Mouse (Mus musculus): ENCODE measurements around the gene Pum1. TPM values are rescaled to one million over a fixed set of nuclear protein-coding genes. Genes with fewer than 3 reads are reported as not detected.
"Not testable (repeated sequence)": the region's sequence is repeated elsewhere in the genome, so short reads cannot be mapped to it uniquely, and the experiment has no call there.

The Pum1 gene
- polyA plus RNA-seq, 1 experiment from 2014 or later: 106 TPM

DNA sequence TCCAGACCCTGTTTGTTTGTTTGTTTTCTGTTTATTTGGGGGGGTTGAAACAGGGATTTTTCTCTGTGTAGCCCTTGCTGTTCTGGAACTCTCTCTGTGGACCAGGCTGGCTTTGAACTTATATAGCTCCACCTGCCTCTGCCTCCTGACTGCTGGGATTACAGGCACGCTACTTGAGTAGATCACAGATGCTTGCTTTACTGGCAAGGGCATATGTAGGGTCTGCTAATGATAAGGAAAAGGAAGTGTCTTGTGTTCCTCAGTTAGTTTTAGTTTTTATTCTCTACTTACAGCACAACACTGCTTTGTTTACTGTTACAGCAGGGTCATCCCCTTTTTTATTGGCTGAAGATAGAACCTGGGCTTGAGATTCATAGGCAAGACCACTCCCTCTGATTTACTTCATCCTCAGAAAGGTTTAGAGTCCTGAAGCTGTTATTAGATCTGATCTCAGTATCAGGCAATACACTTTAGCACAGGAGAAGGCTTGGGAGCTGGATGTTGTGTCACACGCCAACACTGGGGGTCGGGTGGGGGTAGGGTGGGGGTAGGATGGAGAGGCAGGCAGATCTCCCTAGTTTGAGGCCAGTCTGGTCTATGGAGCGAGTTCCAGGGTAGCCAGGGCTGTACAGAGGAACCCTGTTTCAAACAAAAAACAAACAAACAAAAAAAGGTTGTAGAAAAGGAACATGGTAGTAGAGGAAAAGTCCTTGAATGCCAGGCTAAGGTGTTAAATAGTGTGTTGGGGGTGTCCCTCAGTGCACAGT, 8.1 kb downstream of the Pum1 start:
- no peak for ATAC-seq (ENCODE audit: low FRiP score, low read depth)
- Histone ChIP-seq H3K27me3 (replicated peaks) (no peaks in the 10 kb centered on the region), H3K9ac (no peak overlapping the region), H3K4me3 (no peak overlapping the region), H3K4me2 (replicated peaks) (no peak overlapping the region), H3K27ac (no peak overlapping the region), H3K4me1 (peaks cover 22% of the 10 kb centered on the region), H3K36me3 (peaks cover 53% of the 10 kb centered on the region), H3K9me3 (no peaks in the 10 kb centered on the region)
- WGBS: 94% methylated on average over 4 of the region's 4 CpGs

DNA sequence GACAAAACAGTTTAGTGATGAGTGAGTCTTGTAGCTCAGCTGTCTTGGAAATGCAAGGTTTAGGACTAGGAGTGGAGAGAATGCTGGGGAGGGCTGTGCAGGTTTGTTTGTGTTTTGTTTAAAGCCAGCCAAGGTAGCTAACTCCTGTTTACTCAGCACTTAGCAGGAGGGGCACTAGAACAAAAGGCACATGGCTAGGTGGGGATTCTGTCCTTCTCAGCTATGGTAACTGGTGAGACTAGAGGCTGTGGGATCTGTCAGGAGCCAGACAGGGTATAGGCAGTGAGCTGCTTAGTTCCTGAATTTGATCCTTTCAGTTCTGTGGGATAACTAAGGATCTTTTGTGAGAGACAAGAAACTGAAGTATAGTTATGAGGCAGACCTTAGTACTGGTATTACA, 9.0 kb downstream of the Pum1 start:
- no peak overlapping the region for H3K4me3 ChIP-seq
- no peaks in the 10 kb centered on the region for H3K27me3 ChIP-seq (replicated peaks)
- H3K9me3 ChIP-seq: no peaks in the 10 kb centered on the region
- no peak for ATAC-seq (ENCODE audit: low FRiP score, low read depth)
- peaks cover 57% of the 10 kb centered on the region for H3K36me3 ChIP-seq
- H3K9ac ChIP-seq: no peak overlapping the region
- H3K27ac ChIP-seq: no peak overlapping the region
- H3K4me1 ChIP-seq: peaks cover 19% of the 10 kb centered on the region
- H3K4me2 ChIP-seq (replicated peaks): no peak overlapping the region

DNA sequence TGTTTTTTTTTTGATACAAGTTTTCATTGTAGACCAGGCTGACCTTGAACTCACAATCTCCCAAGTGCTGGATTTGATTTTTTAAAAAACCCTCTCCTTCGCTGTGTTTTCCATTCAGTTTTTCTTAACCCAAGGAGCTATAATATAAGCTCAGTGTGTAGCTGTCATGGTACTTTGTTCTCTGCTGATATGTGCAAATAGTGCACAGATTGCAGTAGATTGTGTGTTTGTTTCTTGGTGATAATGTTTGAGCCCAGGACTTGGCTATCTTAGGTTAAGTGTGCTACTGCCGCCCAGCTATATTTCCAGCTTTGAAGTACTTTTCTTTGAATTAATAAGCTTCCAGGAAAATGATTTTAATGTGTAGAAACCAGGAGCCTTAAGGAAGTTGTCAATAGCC, 13.6 kb downstream of the Pum1 start:
- H3K4me1 ChIP-seq: no peaks in the 10 kb centered on the region
- ATAC-seq (ENCODE audit: low FRiP score, low read depth): no peak
- H3K4me3 ChIP-seq: no peak overlapping the region
- H3K9me3 ChIP-seq: no peaks in the 10 kb centered on the region
- WGBS: 97% methylated on average over 2 of the region's 2 CpGs
- H3K9ac ChIP-seq: no peak overlapping the region
- peaks cover 63% of the 10 kb centered on the region for H3K36me3 ChIP-seq
- H3K27me3 ChIP-seq (replicated peaks): no peaks in the 10 kb centered on the region
- no peak overlapping the region for H3K27ac ChIP-seq
- no peak overlapping the region for H3K4me2 ChIP-seq (replicated peaks)

DNA sequence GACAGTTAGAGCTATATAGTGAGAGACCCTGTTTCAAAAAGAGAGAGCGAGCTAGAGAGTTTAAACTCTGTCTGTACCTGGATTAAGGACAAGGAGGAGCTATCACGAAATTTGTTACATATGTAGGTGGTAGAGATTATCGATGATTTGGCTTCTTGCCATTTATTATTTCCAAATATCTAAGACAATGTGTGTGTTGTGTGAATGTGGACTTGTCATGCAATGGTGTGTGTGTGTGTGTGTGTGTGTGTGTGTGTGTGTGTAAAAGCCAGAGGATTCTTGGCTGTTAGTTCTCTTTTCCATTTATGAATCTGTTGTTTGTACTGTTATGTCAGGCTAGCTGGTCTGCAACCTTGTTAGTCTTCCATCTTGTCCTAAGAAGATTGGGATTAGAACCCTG, 15.0 kb downstream of the Pum1 start:
- Histone ChIP-seq H3K9ac (no peak overlapping the region), H3K4me3 (no peak overlapping the region), H3K4me2 (replicated peaks) (no peak overlapping the region), H3K27me3 (replicated peaks) (no peaks in the 10 kb centered on the region), H3K27ac (no peak overlapping the region), H3K9me3 (no peaks in the 10 kb centered on the region), H3K36me3 (peaks cover 62% of the 10 kb centered on the region), H3K4me1 (no peaks in the 10 kb centered on the region)
- 93% methylated on average over 3 of the region's 3 CpGs for WGBS
- ATAC-seq (ENCODE audit: low FRiP score, low read depth): no peak

DNA sequence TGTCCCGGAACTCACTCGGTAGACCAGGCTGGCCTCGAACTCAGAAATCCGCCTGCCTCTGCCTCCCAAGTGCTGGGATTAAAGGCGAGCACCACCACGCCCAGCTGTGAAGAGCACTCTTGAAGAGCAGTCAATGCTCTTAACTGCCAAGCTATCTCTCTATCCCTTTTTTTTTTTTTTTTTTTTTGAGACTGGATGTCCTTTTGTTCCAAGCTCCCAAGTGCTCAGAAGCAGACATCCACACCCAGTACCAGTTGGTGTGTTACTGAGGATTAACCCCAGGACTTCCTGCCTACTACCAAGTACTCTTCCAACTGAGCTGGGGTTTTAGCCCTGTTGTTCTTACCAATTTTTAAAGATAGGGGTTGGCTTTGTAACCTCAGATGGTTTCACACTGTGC, 17.6 kb downstream of the Pum1 start:
- Histone ChIP-seq H3K9me3 (no peaks in the 10 kb centered on the region), H3K27me3 (replicated peaks) (no peaks in the 10 kb centered on the region), H3K27ac (no peak overlapping the region), H3K4me2 (replicated peaks) (no peak overlapping the region), H3K36me3 (peaks cover 49% of the 10 kb centered on the region), H3K4me1 (no peaks in the 10 kb centered on the region), H3K4me3 (no peak overlapping the region), H3K9ac (no peak overlapping the region)
- WGBS: 97% methylated on average over 6 of the region's 6 CpGs
- ATAC-seq (ENCODE audit: low FRiP score, low read depth): no peak

DNA sequence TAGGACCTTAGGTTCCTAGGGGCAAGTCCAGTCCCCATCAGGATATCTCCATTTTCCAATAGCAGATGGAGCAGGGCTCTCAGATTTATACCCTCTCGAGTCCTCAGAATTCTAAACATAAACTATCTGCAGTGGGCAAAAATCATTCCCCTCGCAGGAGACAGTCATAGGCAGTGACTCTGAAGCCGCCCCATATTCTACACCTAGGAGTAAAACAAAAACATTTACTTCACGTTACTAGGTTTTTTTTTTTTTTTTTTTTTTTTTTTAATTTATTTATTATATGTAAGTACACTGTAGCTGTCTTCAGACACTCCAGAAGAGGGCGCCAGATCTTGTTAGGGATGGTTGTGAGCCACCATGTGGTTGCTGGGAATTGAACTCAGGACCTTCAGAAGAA, 19.9 kb downstream of the Pum1 start:
- H3K4me3 ChIP-seq; H3K9ac ChIP-seq; H3K27ac ChIP-seq; H3K4me2 ChIP-seq (replicated peaks); H3K27me3 ChIP-seq (replicated peaks); H3K4me1 ChIP-seq; ATAC-seq (ENCODE audit: low FRiP score, low read depth); H3K9me3 ChIP-seq: not testable (repeated sequence)
- WGBS: 96% methylated on average over 5 of the region's 5 CpGs
- peaks cover 43% of the 10 kb centered on the region for H3K36me3 ChIP-seq

DNA sequence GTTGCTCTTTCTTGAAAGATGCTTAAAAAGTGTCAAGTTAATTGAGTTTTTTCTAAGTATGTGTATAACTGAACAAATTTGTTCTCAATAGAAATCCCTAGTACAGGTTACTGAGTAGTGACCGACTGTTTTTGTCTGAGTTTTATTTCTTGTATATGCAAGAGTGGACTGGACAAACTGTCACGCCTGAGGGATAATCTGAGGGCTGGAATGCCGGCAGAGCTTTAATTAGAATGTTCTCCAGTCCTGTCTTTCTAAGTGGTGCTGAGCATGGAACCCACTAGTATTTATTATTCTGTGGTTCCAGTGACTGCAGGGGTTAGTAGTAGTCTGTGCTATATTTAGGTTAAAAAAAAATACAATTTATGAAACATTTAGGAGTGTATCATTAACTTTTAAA, 30.8 kb downstream of the Pum1 start:
- no peak overlapping the region for H3K27ac ChIP-seq
- H3K4me3 ChIP-seq: no peak overlapping the region
- no peak overlapping the region for H3K4me2 ChIP-seq (replicated peaks)
- no peaks in the 10 kb centered on the region for H3K36me3 ChIP-seq
- 90% methylated on average over 3 of the region's 3 CpGs for WGBS
- ATAC-seq (ENCODE audit: low FRiP score, low read depth): no peak
- no peaks in the 10 kb centered on the region for H3K9me3 ChIP-seq
- H3K27me3 ChIP-seq (replicated peaks): no peaks in the 10 kb centered on the region
- H3K9ac ChIP-seq: no peak overlapping the region
- H3K4me1 ChIP-seq: no peaks in the 10 kb centered on the region

DNA sequence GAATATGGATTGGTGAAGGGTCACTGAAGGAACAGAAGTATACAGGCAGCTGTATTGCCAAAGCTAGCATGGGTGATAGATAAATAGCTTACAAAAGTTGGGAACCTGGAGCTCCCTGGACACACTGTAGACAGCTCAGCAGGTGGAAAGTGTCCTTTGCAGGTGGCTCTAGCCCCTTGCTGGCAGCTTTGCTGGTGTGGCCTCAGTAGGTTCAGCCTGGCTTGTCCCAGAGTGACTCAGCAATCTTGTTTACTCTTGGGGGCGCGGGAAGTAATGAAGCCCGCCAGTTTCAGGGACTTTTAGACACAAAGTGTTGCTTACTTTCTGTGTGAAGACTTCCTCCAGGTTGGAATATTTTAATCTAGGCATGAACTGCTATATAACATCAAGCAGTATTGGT, 31.9 kb downstream of the Pum1 start:
- H3K36me3 ChIP-seq: no peaks in the 10 kb centered on the region
- H3K4me1 ChIP-seq: no peaks in the 10 kb centered on the region
- ATAC-seq (ENCODE audit: low FRiP score, low read depth): no peak
- H3K9me3 ChIP-seq: no peaks in the 10 kb centered on the region
- H3K27me3 ChIP-seq (replicated peaks): no peaks in the 10 kb centered on the region
- no peak overlapping the region for H3K9ac ChIP-seq
- H3K4me3 ChIP-seq: no peak overlapping the region
- 87% methylated on average over 3 of the region's 3 CpGs for WGBS
- no peak overlapping the region for H3K4me2 ChIP-seq (replicated peaks)
- no peak overlapping the region for H3K27ac ChIP-seq

DNA sequence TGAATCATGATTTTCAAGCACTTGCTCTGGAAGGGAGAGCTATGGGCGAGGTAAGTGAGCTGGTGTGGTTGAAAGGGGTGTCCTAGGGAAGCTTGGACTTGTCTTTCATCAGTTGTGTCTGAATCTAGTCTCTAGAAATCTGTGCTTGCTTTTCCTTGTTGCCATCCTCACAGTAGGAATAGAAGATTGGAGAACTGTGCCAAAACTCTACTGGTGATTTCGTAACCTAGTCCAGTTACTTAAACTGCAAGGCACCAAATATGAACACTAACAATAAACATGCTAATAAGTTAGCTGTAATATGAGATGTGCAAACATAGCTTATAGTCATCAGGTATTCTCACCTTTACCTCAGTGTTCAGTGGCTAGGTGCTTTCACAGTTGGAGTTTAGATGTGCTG, 37.9 kb downstream of the Pum1 start:
- no peak overlapping the region for H3K4me2 ChIP-seq (replicated peaks)
- H3K36me3 ChIP-seq: peaks cover 33% of the 10 kb centered on the region

DNA sequence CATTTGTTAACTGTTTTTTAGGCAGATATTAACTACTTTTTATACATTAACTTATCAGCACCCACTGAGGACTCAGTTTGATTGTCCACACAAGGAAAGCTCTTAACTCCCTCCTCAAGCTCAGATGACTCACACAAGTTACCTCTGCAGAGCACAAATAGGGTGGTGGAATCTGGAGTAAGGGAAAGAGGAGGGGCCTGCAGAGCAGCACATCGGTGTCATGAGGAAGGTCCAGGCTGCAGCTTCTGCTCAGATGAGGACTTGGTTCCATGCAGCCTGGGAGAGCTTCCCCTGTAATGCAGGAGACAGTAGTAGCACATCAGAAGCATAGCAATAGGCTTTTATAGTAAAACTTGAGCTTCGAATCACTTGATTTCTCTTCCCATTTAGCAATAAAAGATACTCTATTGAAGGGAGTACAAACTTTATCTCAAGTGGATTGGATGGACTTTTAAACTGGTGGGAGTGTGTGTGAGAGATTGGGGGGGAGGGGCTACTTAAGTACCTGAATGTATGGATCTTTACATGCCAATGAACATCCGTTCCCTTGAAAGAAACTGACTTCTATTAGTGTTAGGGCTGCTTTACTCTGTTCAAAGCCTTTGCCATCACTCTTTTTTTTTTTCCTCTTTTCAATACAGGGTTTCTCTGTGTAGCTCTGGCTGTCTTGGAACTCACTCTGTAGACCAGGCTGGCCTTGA, 39.9 kb downstream of the Pum1 start:
- WGBS: 95% methylated on average over 3 of the region's 3 CpGs
- no peak overlapping the region for H3K4me3 ChIP-seq
- ATAC-seq (ENCODE audit: low FRiP score, low read depth): no peak
- H3K9me3 ChIP-seq: no peaks in the 10 kb centered on the region
- no peaks in the 10 kb centered on the region for H3K4me1 ChIP-seq
- H3K9ac ChIP-seq: no peak overlapping the region
- H3K27ac ChIP-seq: no peak overlapping the region
- no peaks in the 10 kb centered on the region for H3K27me3 ChIP-seq (replicated peaks)
- no peak overlapping the region for H3K4me2 ChIP-seq (replicated peaks)
- H3K36me3 ChIP-seq: peaks cover 33% of the 10 kb centered on the region

More for the DNA sequence above, 37.9 kb downstream of the Pum1 start:
- no peak overlapping the region for H3K4me3 ChIP-seq
- H3K9ac ChIP-seq: no peak overlapping the region
- H3K4me1 ChIP-seq: no peaks in the 10 kb centered on the region
- H3K27ac ChIP-seq: no peak overlapping the region
- no peaks in the 10 kb centered on the region for H3K9me3 ChIP-seq
- ATAC-seq (ENCODE audit: low FRiP score, low read depth): no peak
- 92% methylated on average over 2 of the region's 2 CpGs for WGBS
- no peaks in the 10 kb centered on the region for H3K27me3 ChIP-seq (replicated peaks)

DNA sequence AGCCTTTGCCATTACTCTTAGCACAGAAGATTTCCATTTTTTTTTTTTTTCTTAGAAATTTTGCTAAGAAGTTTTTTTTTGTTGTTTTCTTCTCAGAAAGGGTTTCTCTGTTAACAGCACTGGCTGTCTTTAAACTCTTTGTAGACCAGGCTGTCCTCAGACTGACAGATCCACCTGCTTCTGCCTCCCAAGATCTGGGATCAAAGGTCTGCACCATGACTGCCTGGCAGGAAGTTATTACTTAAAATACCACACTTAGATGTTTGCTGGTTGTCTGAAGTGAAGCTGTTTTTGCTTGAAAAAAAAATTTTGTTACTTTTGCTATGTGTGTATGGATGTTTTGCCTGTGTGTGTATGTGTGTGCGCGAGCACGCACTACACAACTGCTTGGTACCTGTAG, 40.5 kb downstream of the Pum1 start:
- Histone ChIP-seq H3K36me3 (peaks cover 33% of the 10 kb centered on the region), H3K4me3 (no peak overlapping the region), H3K4me1 (peaks cover 2% of the 10 kb centered on the region; the same call in 1 of the 2 replicates), H3K27me3 (replicated peaks) (no peaks in the 10 kb centered on the region), H3K9me3 (no peaks in the 10 kb centered on the region), H3K9ac (no peak overlapping the region), H3K27ac (no peak overlapping the region), H3K4me2 (replicated peaks) (no peak overlapping the region)
- ATAC-seq (ENCODE audit: low FRiP score, low read depth): no peak
- WGBS: 97% methylated on average over 3 of the region's 3 CpGs

DNA sequence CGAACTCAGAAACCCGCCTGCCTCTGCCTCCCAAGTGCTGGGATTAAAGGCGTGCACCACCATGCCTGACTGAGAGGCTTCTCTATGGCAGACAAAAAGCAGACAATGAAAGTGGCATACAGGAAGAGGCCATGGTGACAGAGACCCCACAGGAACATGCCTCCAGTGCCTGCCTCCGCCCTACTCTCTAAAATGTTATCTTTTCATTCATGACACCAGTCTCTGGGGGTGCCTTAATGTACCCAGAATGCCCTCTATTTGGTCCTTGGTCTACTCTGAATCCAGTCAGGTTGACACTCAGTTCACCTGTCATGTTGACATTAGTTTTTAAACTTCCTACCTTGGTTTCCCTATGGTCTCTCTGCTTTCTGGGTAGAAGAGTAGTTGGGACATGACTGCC, 41.5 kb downstream of the Pum1 start:
- H3K27me3 ChIP-seq (replicated peaks): no peaks in the 10 kb centered on the region
- no peak overlapping the region for H3K4me3 ChIP-seq
- peaks cover 33% of the 10 kb centered on the region for H3K36me3 ChIP-seq
- peaks cover 2% of the 10 kb centered on the region; the same call in 1 of the 2 replicates for H3K4me1 ChIP-seq
- ATAC-seq (ENCODE audit: low FRiP score, low read depth): no peak
- H3K4me2 ChIP-seq (replicated peaks): no peak overlapping the region
- 100% methylated on average over 4 of the region's 4 CpGs for WGBS
- no peaks in the 10 kb centered on the region for H3K9me3 ChIP-seq
- no peak overlapping the region for H3K27ac ChIP-seq
- H3K9ac ChIP-seq: no peak overlapping the region

Measured in neural tube, embryonic 12.5 days (tissue).